Mouse (Mus musculus): ENCODE measurements around the gene Rasgef1c.

DNA sequence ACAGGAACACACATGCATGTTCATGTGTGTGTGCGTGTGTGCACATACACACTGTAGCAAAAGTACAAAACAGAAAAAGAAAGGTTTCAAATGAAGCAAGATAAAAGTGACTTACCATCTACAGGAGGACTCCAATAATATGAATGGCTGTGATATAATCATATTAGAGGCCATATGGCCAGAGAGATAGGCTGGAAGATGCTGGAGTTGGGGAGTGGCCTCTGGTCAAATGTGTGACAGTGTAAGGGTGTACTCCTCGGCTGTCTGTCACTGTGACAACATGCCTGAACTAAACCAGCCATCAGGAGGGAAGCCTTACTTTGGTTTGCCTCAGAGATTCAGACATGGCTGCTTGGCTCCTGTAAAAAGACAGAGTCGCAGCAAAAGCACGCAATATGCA lies 83.4 kb downstream of the Rasgef1c start:
- TF ChIP-seq EP300 (IDR thresholded peaks at IDR 0.05) (no peak), CTCF (IDR thresholded peaks at IDR 0.05) (no peak)
